Mouse (Mus musculus): ENCODE data around the gene Dbh.

Dbh gene

DNA sequence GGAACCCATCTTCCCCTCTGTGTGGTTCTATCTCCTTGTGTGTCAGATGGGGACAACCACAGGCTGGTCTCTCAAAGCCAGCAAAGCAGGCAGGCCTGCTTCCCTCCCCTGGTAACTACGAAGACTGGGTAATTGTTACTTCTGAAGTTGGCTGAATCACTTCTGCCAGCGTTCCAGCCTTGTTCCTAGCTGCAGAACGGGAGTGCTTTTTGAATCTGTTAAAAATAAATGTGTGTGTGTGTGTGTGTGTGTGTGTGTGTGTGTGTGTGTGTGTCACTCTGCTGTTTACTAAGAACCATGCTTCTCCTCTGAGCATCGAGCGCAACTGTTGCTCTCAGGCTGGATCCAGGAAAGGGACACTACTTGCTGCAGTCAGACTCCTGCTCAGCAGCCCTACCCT is 1.2 kb upstream of the Dbh start:
- peak; percentile 86 for DNase-seq (ENCODE audit: low read depth, low spot score)

DNA sequence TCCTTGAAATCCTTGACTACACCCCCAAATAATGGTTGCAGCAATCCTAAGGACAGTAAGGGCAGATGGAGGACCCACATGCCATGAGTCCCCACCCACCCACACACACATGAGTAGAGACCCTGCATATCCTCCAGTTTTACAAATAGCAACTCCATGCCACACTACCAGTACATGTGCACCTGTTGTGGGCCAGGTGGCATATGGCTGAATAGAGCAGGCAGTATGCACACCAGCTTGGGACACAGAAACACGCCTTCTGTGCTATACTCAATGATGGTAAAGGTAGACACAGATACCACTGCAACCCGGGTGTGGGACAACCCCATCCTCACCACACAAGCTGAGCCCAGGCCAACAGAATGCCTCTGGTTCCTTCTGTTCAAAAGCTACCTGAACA is 1.0 kb downstream of the Dbh start:
- no peak for DNase-seq (ENCODE audit: low read depth, low spot score)

DNA sequence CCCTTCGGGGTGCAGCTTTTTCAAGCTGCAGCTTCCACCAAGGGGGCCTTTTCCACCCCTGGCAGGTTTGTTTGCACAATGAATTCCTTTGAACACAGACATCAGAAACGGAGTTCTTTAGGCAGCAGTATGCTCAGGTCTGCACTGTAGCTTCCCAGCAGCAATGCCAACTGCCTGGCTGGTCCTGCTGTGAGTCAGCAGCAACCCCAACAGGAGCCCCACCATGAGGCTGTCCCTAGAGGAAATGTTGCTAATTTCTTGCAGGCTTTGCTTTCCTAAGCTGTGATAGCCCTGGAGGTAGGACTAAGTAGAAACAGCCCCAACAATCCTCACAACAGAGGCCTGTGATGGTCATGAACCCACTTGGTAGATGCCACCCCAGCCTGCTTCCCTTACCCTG is 2.0 kb downstream of the Dbh start:
- no peak for DNase-seq (ENCODE audit: low read depth, low spot score)

GRCm38 (mm10) chr2:27174242-27174641 is 9.2 kb downstream of the Dbh start:
- DNase-seq (ENCODE audit: low read depth, low spot score): no peak

- DNase-seq (ENCODE audit: low read depth, low spot score): no peak
Observed at GRCm38 (mm10) chr2:27175696-27176267, 10.7 kb downstream of the Dbh start.

DNA sequence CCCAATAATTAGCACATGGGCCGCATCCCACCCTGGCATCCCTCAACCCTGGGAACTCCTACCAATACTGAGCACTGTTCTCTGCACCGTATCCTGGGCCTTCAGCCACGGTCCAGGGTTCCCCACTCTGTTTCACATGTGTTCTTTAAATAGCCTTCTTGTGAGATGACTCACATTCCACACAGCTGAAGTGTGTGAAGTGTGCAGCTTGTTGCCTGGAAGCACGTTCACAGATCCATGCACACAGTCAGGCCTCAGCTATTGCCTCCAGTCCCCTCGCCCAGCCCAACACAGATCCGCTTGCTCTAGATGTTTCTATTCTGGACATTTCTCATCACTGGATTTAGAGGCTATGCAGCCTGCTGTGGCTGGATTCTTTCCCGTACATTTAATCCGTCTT is 14.1 kb downstream of the Dbh start:
- peak; percentile 69 for DNase-seq (ENCODE audit: low read depth, low spot score)

DNA sequence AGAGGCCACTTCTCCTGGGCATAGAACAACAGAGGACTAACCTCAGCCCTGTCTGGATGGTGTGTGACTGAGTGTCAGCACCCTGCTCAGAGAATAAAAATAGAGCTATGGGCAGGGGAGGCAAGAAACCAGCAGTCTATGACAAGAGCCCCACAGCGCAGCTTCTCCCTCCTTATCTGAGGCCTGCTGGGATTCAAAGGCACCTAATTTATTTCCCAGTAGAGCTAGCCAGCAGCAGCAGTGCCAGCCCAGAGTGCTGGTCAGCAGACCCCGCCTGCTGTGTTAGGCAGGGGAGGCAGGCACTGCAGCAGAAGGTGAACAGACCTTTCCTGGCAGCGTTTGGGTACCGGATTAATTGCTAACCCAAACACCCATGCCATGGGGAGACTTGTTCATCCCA is 16.9 kb downstream of the Dbh start:
- no peak for DNase-seq (ENCODE audit: low read depth, low spot score)

DNA sequence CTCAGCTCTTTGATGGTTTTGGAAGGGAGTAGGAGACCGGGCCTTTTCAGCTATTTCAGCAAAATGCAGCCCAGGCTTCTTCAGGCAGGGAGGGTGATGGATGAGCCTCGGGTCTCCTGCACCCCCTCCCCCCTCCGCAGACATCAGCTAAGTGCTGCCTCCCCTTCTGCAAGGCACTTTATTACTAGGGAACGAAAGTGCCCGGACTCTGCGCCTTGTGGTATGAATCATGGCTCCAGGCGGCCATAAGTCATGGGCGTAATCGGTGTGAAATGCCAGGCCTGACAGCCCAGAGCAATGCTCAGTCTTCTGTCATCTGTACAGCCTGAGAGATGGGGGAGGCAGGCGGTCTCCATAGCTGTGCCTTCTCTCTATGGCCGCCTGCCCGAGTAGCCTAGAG is 18.7 kb downstream of the Dbh start:
- no peak for DNase-seq (ENCODE audit: low read depth, low spot score)

DNA sequence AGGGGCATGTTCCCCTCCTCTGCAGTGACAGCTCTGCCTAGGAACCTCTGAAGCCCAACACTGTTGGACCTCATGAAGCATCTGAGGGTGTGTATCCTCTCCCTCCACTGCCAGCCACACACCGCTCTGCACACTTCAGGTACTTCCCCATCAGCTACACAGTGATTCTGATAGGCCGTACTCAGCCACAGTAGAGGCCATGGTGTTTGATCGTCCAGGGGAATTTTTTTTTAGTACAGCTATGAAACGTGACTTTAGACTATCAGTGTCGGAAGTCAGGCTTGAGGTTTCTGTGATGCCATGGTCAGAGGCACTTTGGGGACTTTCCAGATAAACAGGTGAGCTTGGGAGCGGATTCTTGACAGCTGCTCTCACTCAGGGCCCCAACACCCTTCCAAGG is 22.5 kb downstream of the Dbh start:
- no peak for DNase-seq (ENCODE audit: low read depth, low spot score)

DNA sequence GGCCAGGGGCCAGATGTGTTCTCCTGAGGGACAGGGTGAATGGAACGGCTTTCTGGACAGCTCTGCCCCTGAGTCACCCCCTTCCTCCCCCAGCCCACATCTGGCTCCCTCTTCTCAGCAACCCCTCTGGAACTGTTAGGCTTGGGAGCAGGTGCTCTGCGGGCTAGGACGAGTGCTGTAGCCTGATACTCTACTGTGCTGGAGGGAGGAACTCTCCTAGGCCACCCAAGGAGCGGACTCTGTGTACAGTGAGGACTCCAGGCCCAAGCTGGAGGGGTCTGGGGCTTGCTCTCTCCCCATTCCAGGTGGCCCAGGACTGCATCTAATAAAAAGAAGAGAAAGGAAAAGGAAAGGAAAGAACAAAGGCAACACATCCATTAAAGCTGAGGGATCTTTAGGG is 25.0 kb downstream of the Dbh start:
- no peak for DNase-seq (ENCODE audit: low read depth, low spot score)

DNA sequence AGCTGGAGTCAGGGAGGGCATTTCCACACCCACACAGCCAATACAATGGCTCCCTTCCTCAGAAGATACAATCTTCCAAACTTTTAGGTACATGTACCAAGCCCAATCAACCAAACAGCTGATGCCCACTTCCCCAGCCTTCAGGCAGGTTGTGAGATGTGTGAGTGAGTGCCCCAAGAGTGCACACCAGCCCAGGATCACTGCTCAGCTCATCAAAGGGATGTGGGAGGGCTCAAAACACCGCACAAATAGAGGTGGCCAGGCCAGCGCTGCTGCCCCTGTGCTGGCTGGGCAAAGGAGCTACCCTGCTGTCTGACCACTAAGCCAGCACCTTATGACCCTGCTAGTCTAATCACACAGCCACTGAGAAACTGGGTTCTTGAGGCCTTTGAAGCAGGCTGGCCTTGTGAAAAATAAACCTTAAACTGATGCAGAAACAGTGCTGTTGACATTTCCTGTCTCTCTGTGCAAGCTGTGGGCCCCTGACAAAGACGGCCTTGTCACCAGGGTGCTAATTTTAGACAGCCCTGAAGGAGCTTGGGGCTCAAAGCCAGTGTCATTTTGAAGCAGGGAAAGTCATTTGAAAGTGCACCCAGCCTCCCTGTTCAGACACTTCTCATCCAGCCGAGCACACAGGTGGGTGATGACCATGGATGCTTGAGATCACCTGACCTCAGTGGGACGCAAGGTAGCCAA is 33.7 kb downstream of the Dbh start:
- DNase-seq (ENCODE audit: low read depth, low spot score): no peak

- no peak for DNase-seq (ENCODE audit: low read depth, low spot score)
Observed at GRCm38 (mm10) chr2:27200586-27200985, 35.6 kb downstream of the Dbh start.

GRCm38 (mm10) chr2:27205666-27206065 is 40.6 kb downstream of the Dbh start:
- peak; percentile 44 for DNase-seq (ENCODE audit: low read depth, low spot score)

DNA sequence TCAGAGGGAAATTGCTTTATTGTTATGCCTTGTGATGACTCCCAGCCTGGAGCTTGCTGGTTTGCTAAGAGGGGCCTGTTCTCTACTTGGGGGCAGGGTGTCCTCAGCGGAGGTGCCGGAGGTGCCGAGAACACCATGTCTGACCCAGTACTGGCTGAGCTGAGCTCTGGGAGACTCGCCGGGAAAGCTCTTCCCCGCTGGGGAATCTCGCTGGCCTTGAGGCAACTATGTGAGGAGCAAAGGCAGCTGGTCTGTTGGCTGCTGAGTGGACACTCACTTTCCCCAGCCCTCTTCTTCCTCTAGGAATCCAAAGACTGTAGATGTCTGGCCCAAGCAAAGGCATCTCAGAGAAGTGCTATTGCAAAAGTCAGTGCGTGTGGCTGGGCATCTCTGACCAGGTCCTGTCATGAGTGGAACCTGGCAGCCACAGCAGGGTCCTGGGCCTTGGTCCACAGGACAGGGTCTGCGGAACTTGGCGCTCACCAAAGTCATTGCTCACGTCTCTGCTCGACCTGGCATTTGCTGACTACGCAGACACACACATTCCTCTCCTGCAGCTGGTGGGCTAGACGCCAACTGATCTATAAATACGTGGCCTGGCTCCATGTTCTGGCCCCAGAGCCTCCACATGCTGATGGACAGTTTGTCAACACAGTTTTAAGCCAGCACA is 41.2 kb downstream of the Dbh start:
- DNase-seq (ENCODE audit: low read depth, low spot score): no peak

- DNase-seq (ENCODE audit: low read depth, low spot score): no peak
Observed at GRCm38 (mm10) chr2:27207126-27207525, 42.1 kb downstream of the Dbh start.

- DNase-seq (ENCODE audit: low read depth, low spot score): no peak
Observed at GRCm38 (mm10) chr2:27209370-27209769, 44.3 kb downstream of the Dbh start.

GRCm38 (mm10) chr2:27209816-27210215 is 44.8 kb downstream of the Dbh start:
- no peak for DNase-seq (ENCODE audit: low read depth, low spot score)

- no peak for DNase-seq (ENCODE audit: low read depth, low spot score)
Observed at GRCm38 (mm10) chr2:27210255-27210654, 45.2 kb downstream of the Dbh start.

DNA sequence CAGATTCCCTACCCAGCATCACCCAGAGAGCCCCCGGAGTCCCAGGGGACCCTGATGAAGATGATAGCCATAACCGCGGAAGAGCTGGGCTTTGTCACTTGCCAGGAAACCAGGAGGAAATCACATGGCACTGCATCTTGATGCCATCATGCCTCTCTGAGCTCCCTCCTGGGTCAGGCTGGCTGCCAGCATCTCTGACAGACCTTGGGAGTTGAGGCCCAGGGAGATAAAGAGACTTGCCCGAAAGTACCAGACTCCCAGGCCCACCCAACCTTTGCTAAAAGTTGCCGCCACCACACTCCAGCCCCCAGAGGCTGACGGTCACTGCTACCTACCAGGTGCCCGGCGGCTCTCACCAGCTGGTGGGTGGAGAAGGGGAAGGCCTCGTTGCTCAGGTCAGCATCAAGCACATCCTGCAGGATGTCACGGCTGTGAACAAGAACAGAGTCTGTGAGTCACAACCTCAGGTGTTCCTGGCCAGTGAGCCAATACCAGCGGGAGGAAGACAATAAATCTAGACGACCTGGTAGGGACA is 45.7 kb downstream of the Dbh start:
- no peak for DNase-seq (ENCODE audit: low read depth, low spot score)

DNA sequence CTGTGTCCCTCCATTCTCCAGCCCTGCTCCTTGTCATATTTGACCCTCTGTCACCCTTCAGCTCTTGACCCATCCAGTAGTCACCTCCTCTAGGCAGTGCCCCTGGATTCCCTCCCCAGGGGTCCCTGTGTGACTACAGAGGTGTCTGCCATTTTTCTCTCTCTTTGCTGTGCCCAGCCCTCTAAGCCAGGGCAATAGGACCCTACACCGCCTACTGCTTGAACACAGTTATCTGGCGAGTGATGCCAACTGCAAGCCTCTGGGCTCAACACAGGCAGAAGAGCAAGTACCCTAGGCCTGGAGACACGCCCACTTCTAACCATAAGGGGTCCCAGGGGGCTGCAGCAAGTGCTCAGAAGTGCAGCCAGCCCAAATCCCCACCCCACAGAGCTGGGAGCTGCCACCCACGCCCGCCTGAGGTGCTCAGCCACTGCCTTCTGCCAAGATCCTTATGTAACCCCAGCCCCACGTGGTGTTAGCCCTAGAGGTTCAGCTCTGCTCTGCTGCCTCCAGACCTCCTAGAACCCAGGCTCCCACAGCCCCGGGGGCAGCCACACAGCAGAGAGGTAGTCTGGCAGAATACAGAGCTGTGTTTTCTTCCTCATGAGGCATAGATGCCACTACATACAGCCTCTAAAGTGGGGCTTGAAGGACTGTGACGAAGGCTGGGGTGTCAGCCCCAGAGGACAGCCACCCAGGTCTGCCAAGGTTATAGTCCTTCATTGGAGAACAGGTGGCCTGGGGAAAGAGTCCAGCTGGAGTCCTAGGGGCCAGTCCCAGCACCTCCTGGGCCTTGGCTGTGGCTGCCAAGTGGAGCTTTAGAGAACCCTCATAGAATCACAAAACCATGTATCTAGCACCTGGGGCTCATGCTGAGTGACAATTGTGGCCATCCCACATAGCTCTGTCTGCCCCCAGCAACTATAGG is 47.2 kb downstream of the Dbh start:
- DNase-seq (ENCODE audit: low read depth, low spot score): peak; percentile 67

DNA sequence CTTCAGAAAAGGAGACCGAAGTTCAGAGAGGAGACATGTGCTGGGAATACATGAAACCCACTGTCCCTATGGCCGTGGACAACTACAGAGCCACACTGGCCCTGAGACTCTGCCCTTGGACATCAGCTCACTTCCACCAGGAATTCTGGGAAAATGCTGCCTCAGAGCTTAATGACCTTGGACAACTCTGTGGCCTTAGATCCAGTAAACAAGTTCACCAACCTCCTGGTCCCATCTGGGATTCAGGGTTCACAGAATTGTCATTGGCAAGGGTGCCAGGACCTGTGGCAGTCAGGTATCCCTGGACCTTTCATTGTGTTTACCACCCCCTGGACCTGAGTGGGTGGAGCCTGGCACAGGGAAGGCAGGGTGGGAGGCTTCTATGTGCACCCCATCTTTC is 50.5 kb downstream of the Dbh start:
- no peak for DNase-seq (ENCODE audit: low read depth, low spot score)

DNA sequence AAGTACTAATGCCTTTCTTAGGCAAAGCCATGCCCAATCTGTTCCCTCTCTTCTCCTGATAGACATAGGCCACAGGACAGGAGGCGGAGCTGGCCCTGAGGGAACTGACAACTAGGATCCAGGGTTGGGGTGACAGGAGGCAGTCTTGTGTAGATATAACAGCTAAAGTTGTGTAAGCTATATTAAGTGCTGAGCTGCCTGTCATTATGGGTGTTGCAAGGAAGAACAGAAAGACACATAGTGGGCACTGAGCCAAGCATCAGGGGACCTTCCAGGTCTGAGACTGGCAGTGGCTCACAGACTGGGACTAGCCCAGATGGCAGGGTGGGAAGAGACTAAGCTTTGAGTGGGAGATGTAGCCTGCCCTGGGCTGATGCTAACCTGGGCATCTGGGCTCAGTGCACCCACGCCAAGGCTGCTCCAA is 53.1 kb downstream of the Dbh start:
- no peak for DNase-seq (ENCODE audit: low read depth, low spot score)
